Mouse (Mus musculus) mouse trophoblast stem cell (cell line): Measurements from ENCODE around the gene Jund.

Source experiments
- in situ Hi-C, 2 experiments: fragments of 300-500 bp; cut with MseI, MboI; formaldehyde crosslinking; loops; 2 replicates in 1 of 2; 3 replicates in 1 of 2; pipeline ENCODE4 v1.15.1; 2025

Jund gene

DNA sequence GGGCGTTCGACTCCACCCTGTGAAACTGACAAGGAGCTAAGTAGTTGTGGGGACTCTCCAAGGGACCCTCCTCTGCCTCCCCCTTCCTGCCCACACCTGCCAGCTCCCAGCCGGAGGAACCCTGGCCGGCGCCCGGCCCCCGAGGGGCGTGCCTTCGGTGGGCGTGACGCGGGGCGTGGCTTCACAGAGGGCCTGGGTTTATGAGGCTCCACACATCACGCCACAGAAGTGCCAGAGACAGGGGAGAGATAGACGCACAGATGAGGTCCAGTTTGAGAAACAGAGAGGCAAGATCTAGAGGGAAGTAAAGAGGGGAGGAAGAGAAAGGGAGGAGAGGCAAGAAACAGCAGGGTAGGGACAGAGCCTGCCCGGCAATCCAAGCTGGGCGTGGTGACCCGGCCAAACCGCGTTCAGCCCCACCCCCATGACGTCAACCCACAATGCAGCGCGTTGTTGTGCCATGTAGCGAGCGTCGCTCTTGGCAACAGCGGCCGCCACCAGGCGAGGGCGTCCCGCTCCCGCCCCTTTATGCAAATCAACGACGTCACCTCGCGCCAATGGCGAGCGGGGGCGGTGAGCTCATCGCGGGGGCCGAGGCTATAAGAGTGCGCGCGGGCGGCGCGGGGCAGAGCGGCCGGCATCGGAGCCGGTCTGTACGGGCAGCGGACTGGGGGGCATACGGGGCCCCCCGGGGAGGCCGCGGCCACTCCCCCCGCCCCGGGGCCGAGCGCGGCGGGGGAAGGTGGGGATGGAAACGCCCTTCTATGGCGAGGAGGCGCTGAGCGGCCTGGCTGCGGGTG is at the start of gene Jund:
Gene Jund (plus strand): TSS at position 640 of the 800 bp plus-strand sequence.
- in situ Hi-C loops = no loop called here

DNA sequence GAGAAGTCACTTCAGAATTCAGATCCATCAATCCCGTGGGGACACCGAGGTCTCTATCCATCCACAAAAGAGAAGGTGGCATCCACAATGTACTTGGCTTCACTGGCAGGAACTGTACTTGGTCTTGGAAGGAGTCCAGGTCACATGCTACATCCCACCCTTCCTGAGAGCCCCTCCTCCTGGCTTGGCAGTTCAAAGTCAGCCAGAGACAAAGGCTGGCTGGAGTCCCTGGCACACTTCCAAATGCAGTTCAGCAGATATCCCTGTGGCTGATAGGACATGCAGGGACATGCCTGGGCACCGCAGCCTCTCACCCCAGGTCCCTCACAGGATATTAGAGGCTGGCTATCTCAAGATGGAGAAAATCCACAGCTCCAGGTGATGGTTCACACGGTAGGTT is 49.4 kb upstream of the Jund start:
- in situ Hi-C loops = no loop called here

DNA sequence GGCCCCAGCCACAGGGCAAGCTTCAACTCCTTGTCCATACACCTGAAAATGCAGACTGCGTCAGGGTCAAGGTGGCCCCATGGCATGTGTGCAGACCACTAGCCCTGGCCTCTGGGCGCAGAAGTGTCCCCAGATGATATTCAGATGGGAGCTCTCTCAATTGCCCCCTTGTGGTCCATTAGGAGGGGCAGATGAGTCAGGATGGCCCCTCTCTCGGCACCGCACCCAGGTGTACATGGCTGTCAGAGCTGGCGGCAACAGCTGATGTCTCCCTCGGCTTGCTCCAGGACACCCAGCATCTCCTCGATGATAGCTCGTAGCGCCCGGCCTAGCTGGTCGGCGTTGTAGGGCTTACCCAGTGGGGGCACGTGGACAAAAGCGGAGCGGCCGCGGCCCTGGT is 48.4 kb upstream of the Jund start:
- in situ Hi-C loops = loop anchor here in 1 of 2 experiments (5.0 kb wide), 1 partner anchor 38 kb away; no protein-coding TSS in a partner anchor

DNA sequence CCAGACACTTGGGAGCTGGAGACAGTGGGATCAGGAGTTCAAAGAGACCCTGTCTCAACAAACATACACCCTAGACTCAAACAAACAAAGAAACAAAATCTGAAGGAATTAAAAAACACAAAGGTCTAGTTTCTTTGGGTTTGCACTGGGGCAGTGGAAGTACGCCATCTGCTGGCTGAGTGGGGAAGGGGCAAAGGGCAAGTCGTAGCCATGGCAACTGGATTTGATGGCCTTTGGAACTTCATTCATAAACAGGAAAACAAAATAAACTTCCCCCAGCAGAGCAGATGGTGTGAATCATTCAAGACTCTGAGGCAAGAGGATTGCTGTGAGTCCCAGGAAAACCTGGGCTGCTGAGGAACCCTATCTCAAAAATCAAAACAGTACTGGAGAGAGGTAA is 45.5 kb upstream of the Jund start:
- in situ Hi-C loops = loop anchor here in 1 of 2 experiments (5.0 kb wide), 1 partner anchor 41 kb away; no protein-coding TSS in a partner anchor

DNA sequence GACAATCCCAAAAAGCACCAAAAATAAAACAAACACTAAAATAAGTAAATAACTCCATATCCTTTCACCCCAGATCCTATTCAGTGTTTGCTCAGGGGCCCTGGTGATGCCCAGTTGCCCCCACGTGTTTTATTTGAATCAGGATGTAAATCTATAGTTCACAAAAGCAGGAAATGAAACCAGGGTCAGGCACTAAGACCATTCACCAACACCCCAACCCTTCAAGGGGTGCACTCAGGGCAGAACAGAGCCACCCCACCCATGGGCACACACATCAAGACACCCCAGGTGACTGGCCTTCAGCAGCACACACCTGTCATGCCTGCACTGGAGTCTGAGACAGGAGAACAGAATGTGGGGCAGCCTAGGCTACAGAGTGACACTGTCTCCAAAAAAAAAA is 44.6 kb upstream of the Jund start:
- in situ Hi-C loops = loop anchor here in 1 of 2 experiments (5.0 kb wide), 1 partner anchor 42 kb away; no protein-coding TSS in a partner anchor

DNA sequence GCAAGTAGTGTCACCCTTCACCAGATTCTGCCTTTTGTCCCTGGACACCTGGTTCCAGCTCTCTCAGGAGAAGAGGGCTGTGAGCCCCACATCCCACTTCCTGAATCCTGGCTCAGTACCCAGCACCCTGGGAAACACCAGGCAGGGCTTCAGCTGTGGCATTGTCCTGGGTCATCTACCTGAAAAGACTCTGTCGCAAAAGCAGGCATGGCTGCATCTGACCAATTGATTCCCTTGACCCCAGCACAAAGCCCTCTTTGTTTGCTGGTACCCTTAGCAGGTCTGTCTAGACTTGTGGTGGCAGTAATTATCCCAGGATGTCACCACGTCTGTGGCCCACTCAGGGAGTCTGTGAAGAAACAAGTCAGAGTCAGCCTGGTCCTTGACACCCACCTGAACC is 43.3 kb upstream of the Jund start:
- in situ Hi-C loops = loop anchor here in 1 of 2 experiments (5.0 kb wide), 1 partner anchor 33 kb away; no protein-coding TSS in a partner anchor

DNA sequence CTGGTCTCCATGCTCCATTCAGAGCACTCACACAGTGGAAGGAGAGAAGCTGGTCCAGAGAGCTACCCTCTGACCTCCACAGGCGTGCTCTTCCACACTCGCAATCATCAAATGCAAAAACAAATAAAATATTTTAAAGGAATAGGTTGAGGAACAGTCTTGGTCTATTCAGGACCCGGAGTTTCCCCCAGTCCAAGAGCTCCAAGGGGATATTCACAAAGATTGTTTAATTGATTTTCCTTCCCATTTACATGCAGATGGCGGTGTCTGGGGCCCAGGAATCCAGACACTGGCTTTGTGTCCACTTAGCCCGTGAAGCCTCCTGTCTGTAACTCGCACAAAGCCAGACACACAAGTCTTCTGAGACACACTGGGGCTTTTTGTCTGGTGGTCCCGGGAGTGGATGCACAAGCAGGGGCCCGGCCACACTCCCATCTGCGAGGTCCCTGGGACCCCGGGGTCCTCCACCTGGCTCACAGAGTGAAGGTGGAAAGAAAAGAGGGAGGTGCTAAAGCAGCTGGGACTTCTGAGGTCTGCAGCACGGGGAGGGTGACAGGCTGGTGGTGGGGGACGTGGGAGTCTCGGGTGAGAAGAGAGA is 42.5 kb upstream of the Jund start:
- in situ Hi-C loops = loop anchor here in 1 of 2 experiments (5.0 kb wide), 1 partner anchor 34 kb away; no protein-coding TSS in a partner anchor

DNA sequence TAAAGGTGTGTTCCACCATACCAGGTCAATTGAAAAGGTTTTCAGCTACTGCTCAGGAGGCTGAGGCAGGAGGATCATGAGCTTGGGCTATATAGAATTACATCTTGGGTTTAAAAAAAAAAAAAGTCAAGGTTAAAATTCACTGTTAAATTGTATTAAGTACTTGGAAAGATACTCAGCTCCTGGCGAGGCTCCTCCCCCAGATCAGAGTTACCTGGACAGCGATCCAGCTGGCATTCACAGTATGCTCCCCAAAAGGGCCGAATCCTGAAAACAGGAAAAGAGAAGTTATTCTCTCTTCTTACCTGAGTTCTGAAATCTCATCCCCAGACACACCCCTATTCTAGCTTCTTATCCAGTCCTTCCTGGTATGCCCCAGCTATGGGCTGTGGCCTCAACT is 41.5 kb upstream of the Jund start:
- in situ Hi-C loops = loop anchor here in 1 of 2 experiments (5.0 kb wide), 1 partner anchor 35 kb away; no protein-coding TSS in a partner anchor

DNA sequence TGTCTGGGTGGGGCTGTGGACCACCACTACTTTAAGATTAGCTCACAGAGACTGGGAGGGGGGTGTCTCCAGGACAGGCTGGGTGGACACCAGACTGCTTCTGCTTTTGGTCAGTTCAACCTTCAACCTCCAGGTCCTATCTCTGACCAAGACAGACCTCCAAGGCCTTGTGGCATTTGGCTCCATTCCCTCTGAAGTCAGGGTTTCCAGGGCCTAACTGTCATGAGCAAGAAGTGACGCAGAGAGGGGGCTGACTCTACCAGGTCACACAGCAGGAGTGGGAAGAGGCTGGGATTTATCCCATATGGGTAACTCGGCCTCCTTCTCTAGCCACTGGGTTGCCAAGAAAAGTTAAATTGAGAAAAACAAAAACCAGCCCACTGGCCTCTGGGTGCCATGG is 41.0 kb upstream of the Jund start:
- in situ Hi-C loops = loop anchor here in 1 of 2 experiments (5.0 kb wide), 1 partner anchor 35 kb away; no protein-coding TSS in a partner anchor

DNA sequence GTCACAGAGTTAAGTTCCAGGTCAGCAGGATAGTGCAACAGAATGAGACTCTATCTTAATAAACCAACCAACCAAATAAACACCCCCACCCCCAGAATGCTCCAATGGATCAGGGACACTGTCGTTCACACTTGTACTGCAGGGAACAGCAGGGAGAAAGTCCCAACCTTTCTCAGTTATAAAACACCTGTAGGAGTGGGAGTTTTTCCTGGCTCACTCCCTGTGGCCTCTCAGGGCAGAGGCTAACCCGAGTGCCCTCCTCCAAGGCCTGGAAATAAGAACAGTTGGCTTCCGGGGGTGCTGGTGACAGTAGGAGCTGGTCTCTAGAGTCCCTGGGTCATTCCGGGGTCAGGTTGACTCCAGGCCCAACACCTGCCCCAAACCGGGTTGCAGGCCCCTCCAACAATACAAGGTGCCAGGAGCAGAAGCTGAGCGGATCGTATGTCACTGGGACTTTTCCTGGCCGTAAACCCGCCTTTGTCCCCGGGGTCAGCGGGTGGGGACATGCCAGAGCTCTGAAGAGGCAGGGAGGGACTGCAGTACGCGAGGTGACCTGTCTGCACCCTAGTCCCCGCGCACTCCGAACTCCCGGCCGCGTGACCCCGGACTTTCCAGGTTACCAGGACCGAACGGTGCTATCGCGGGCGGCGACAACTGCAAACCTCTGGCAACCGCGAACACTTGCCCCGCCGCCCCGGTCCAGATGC is 39.7 kb upstream of the Jund start:
- in situ Hi-C loops = loop anchor here in 1 of 2 experiments (5.0 kb wide), 1 partner anchor 37 kb away; no protein-coding TSS in a partner anchor

DNA sequence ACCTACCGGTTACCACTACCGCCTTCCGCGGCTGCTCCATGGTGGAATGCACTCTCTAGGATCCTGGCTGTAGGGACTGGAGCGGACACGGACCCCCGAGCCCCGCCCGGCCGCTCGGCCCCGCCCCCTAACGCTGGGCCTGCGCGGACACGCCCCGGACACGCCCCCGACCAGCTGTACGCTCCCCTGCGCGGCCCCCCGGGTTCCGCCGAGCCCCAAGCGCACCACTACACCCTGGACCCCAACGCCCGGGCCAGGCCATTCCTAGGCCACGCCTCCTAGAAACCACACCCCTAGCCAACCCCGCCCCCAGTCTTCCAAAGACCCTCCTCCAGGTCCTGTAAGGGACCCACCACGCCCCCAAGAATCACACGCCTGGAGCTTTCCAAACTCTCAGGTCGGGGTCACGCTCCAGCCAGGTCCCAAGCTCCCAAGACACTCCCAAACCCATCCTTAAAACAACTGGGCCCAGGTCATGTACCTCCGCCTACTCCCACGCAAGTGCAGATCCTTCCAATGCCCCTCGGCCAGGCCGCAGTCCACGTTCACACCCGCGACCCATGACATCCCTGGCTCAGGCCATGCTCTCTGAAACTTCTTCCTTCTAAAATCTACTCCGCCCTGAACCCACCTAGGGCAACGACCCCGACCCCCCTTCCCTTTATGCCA is 39.0 kb upstream of the Jund start:
- in situ Hi-C loops = loop anchor here in 1 of 2 experiments (5.0 kb wide), 2 partner anchors 37 to 48 kb away; no protein-coding TSS in a partner anchor

DNA sequence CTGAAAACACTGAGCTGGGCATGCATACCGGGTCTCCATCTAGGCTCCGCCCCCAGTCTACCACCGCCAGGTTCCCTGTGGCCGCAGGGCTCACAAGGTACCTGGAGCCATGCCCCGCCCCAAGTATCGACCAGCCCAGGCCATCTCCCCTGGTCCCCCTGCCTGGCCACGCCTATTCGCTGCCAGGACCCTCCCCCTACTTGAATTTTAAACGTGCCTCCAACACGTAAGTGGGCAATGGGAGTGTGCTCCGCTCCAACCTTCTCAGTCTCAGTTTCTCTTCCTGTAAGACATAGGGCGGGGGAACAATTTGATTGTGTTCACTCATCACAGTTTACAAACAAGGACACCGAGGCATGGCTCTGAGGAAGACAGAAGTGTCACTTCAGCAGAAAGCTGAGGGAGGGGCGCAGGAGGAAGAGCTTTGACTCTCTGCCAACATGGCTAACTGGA is 38.5 kb upstream of the Jund start, which contains the start of gene Pgpep1:
Gene Pgpep1 (minus strand): TSS at position 116 of the 453 bp plus-strand sequence.
- in situ Hi-C loops = loop anchor here in 1 of 2 experiments (5.0 kb wide), 1 partner anchor 47 kb away; no protein-coding TSS in a partner anchor

DNA sequence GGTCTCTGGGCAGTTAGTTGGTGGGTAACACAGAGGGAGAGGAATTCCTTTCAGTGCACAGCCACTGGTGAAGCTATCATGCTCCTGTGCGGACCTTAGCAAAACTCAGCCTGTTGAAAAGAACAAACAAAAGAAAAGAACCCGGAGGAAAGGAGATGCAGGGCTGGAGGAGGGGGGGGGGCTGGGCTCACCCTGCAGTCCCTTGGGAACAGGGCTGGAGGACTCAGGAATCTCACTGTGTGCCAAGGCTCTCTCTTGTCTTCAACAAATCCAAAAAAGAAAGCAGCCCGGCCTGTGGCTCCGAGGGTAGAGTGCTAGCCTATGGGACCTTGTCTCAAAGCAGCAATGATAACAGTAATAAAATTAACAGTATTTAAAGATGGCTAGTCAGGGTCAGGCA is 35.1 kb upstream of the Jund start:
- in situ Hi-C loops = loop anchor here in 1 of 2 experiments (5.0 kb wide), 1 partner anchor 44 kb away; no protein-coding TSS in a partner anchor

DNA sequence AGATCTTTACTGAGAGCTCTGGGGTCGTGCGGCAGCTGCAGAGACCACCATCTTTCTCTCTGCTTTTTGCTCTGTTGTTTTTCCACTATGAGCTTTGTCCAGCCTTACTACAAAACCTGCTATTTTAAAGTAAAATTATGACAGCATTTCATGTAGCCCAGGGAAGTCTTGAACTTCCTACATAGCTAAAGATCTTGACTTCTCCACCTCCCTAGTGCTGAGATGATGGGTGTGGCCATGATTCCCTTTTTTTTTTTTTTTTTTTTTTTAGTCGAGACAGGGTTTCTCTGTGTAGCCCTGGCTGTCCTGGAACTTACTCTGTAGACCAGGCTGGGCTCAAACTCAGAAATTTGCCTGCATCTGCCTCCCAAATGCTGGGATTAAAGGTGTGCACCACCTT is 34.1 kb upstream of the Jund start:
- in situ Hi-C loops = loop anchor here in 1 of 2 experiments (5.0 kb wide), 1 partner anchor 43 kb away; no protein-coding TSS in a partner anchor

DNA sequence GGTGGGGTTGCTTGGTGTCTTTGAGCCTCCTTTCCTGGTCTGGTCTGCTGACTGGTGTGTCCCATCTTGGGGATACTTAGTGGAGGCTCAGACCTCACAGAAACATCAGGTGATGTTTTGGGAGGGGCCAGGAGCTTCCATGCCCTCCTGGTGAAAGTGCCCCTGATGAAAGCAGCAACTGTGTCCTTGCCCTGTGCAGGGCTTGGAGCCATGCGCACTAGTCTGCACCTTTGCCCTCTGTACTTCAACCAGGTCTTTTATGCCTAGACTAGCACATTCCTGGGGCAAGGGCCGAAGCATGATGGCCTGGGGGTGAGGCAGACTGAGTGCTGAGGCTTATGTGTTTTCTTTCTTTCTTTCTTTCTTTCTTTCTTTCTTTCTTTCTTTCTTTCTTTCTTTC is 33.1 kb upstream of the Jund start:
- in situ Hi-C loops = no loop called here

DNA sequence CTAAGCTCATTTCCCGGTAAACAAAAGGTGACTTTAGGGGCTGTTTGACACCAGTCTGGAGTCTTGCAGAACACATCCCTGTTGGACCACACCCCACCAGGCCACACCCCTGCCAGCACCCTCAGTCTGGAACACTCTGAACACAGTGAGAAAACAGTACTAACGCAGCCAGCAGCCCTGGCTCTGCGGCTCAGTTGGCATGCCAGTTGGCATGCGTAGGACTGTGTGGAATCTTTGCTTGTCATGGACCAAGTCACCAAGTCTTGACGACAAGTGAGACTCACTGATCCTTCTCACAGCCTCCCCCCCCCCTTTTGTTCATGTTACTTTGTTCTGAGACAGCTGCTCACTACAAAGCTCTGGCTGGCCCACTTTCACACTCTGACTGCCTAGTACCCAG is 31.7 kb upstream of the Jund start:
- in situ Hi-C loops = no loop called here

DNA sequence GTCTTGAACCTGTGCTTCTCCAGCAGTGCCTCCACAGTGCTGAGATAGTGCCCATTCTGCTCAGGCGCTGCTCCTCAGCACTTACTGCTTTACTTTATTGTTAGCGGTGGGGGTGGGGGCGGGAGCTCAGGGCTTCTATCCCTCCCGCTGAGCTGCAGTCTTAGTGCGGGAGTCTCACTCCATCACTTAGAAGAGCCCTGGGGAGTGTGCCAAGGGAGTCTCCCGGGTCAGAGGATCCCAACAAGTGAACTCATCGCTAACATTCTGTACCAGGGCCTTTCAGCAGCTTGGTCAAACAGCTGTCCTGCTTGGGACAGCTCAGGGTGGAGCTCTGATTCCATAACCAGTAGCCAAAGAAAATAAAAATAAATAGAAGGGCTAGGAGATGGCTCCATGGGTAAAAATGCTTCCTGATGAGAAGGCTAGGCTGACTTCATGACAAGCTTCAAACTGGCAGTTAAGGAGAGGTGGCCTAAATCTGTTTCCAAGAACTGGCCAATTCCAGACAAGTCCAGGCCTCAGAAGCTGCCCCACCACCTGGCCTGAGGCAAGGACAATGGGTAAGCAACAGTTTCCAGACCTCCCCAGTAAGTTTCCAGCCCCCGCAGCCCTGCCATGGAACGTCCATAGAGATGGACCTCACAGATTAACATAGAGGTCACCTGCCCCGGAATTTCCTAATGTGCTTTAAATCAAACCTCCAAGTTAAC is 27.0 kb upstream of the Jund start:
- in situ Hi-C loops = loop anchor here in 1 of 2 experiments (5.0 kb wide), 1 partner anchor 36 kb away; no protein-coding TSS in a partner anchor

DNA sequence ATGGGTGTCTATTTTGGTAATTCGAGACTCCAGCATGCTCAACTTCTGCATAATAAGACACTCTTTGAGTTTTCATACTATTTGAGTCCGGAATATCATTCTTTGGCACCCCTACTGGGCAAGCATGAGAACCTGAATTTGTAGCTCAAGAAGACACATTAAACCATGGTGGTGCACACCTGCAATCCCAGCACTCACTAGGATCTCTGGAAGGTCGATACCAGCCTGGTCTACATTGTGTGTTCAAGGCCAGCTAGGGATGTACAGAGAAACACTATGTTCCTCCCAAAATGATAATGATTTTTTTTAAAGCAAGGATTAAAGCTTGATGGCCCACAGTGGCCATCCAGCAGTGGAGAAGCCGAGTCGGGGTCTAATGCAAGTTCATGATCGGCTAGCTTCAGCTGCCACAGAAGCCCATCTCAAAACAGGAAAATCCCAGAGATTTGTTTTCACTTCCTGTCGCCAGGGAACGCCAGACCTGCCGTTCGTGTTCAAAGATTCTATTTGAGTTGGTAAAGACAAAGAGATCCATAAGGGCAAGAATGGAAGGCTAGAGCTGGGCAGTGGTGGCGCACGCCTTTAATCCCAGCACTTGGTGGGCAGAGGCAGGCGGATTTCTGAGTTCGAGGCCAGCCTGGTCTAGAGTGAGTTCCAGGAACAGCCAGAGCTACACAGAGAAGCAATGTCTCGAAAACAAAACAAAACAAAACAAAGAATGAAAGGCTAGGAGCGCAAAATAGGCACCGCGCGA is 26.2 kb upstream of the Jund start:
- in situ Hi-C loops = loop anchor here in 1 of 2 experiments (5.0 kb wide), 1 partner anchor 35 kb away; no protein-coding TSS in a partner anchor
